Mouse (Mus musculus) E14TG2a.4 (cell line): ENCODE data around the gene Pkp2.

Experiments
- H3K27me3 ChIP-seq: 2 replicates; pipeline ENCODE4 v1.6.1; 2014; ENCODE audit warnings: low read length, control low read depth; ENCODE audit not compliant: insufficient read depth
- H3K36me3 ChIP-seq: 2 replicates; pipeline ENCODE4 v1.6.1; 2014; ENCODE audit warnings: low read length, control low read depth; ENCODE audit not compliant: insufficient read depth
- H3K4me1 ChIP-seq: replicated peaks from 2 replicates; pipeline ENCODE4 v1.6.1; 2014; ENCODE audit warnings: low read depth, low read length, control low read depth
- H3K4me3 ChIP-seq: replicated peaks from 2 replicates; pipeline ENCODE4 v1.5.1; 2014; ENCODE audit warnings: mild to moderate bottlenecking, low read length
- H3K9me3 ChIP-seq: 2 replicates; pipeline ENCODE4 v1.6.1; 2014; ENCODE audit warnings: low read length, control low read depth
- CTCF ChIP-seq: conservative IDR thresholded peaks from 2 replicates; pipeline ENCODE4 v1.5.1; 2014; ENCODE audit warnings: low read length
- NANOG ChIP-seq: IDR thresholded peaks from 2 replicates; pipeline ENCODE4 v1.6.1; 2014; ENCODE audit warnings: borderline replicate concordance, low read length, mixed read lengths
- POU5F1 ChIP-seq: IDR thresholded peaks from 2 replicates; pipeline ENCODE4 v1.6.1; 2014; ENCODE audit warnings: low read length, borderline replicate concordance

Gene Pkp2

GRCm38 (mm10) chr16:16253326-16254074 lies 40.4 kb downstream of the Pkp2 start:
- Histone ChIP-seq H3K4me3 (no peak overlapping the region), H3K9me3 (no peaks in the 10 kb centered on the region), H3K27me3 (no peaks in the 10 kb centered on the region), H3K36me3 (peaks cover 12% of the 10 kb centered on the region), H3K4me1 (no peaks in the 10 kb centered on the region)
- no peak for TF ChIP-seq POU5F1
- no peak for TF ChIP-seq NANOG
- TF ChIP-seq CTCF: no peak

- H3K9me3 ChIP-seq: no peaks in the 10 kb centered on the region
- no peak for TF ChIP-seq NANOG
- TF ChIP-seq POU5F1: no peak
- no peak for TF ChIP-seq CTCF
- no peaks in the 10 kb centered on the region for H3K4me1 ChIP-seq
- no peaks in the 10 kb centered on the region for H3K27me3 ChIP-seq
- no peak overlapping the region for H3K4me3 ChIP-seq
- H3K36me3 ChIP-seq: peaks cover 18% of the 10 kb centered on the region
Measured at GRCm38 (mm10) chr16:16255217-16255616, 42.1 kb downstream of the Pkp2 start.

- H3K36me3 ChIP-seq: peaks cover 22% of the 10 kb centered on the region
- no peak for TF ChIP-seq POU5F1
- TF ChIP-seq NANOG: no peak
- no peak for TF ChIP-seq CTCF
Measured at GRCm38 (mm10) chr16:16255874-16256273, 42.8 kb downstream of the Pkp2 start.

GRCm38 (mm10) chr16:16256672-16257071 lies 43.6 kb downstream of the Pkp2 start:
- TF ChIP-seq POU5F1: no peak
- TF ChIP-seq NANOG: no peak
- TF ChIP-seq CTCF: no peak
- no peaks in the 10 kb centered on the region for H3K9me3 ChIP-seq
- no peaks in the 10 kb centered on the region for H3K4me1 ChIP-seq
- H3K4me3 ChIP-seq: no peak overlapping the region
- peaks cover 30% of the 10 kb centered on the region for H3K36me3 ChIP-seq
- H3K27me3 ChIP-seq: no peaks in the 10 kb centered on the region

More at GRCm38 (mm10) chr16:16255874-16256273, 42.8 kb downstream of the Pkp2 start:
- H3K4me1 ChIP-seq: no peaks in the 10 kb centered on the region
- H3K27me3 ChIP-seq: no peaks in the 10 kb centered on the region
- no peaks in the 10 kb centered on the region for H3K9me3 ChIP-seq
- no peak overlapping the region for H3K4me3 ChIP-seq

- Histone ChIP-seq H3K9me3 (no peaks in the 10 kb centered on the region), H3K27me3 (no peaks in the 10 kb centered on the region), H3K4me1 (no peaks in the 10 kb centered on the region), H3K4me3 (no peak overlapping the region), H3K36me3 (peaks cover 55% of the 10 kb centered on the region)
- TF ChIP-seq POU5F1 (no peak), CTCF (no peak), NANOG (no peak)
Measured at GRCm38 (mm10) chr16:16260882-16261281, 47.8 kb downstream of the Pkp2 start.

- H3K36me3 ChIP-seq: peaks cover 52% of the 10 kb centered on the region
- no peaks in the 10 kb centered on the region for H3K27me3 ChIP-seq
- no peak overlapping the region for H3K4me3 ChIP-seq
- TF ChIP-seq POU5F1: no peak
- TF ChIP-seq CTCF: no peak
- TF ChIP-seq NANOG: no peak
- no peaks in the 10 kb centered on the region for H3K9me3 ChIP-seq
- H3K4me1 ChIP-seq: no peaks in the 10 kb centered on the region
Measured at GRCm38 (mm10) chr16:16261481-16261880, 48.4 kb downstream of the Pkp2 start.

- TF ChIP-seq NANOG: no peak
- no peak for TF ChIP-seq POU5F1
- no peak for TF ChIP-seq CTCF
- Histone ChIP-seq H3K4me3 (no peak overlapping the region), H3K4me1 (no peaks in the 10 kb centered on the region), H3K9me3 (no peaks in the 10 kb centered on the region), H3K36me3 (peaks cover 52% of the 10 kb centered on the region), H3K27me3 (no peaks in the 10 kb centered on the region)
Measured at GRCm38 (mm10) chr16:16262436-16262835, 49.3 kb downstream of the Pkp2 start.

- TF ChIP-seq NANOG: no peak
- TF ChIP-seq POU5F1: no peak
- no peak for TF ChIP-seq CTCF
- Histone ChIP-seq H3K4me1 (peaks cover 12% of the 10 kb centered on the region), H3K4me3 (no peak overlapping the region), H3K27me3 (no peaks in the 10 kb centered on the region), H3K9me3 (no peaks in the 10 kb centered on the region), H3K36me3 (peaks cover 29% of the 10 kb centered on the region)
Measured at GRCm38 (mm10) chr16:16272978-16273377, 59.9 kb downstream of the Pkp2 start.

- TF ChIP-seq CTCF: no peak
- TF ChIP-seq NANOG: no peak
- TF ChIP-seq POU5F1: no peak
- peaks cover 12% of the 10 kb centered on the region for H3K4me1 ChIP-seq
- H3K4me3 ChIP-seq: no peak overlapping the region
- no peaks in the 10 kb centered on the region for H3K27me3 ChIP-seq
- H3K36me3 ChIP-seq: peaks cover 23% of the 10 kb centered on the region
- no peaks in the 10 kb centered on the region for H3K9me3 ChIP-seq
Measured at GRCm38 (mm10) chr16:16273752-16274151, 60.6 kb downstream of the Pkp2 start.
